Mouse (Mus musculus): ENCODE data around the gene Siglece. TPM values are rescaled to one million over a fixed set of nuclear protein-coding genes. Genes with fewer than 3 reads are reported as not detected.

Gene Siglece
- polyA plus RNA-seq, 1 experiment from 2014 or later: 0.49 TPM

GRCm38 (mm10) chr7:43622927-43623326 is 37.0 kb downstream of the Siglece start:
- no peaks in the 10 kb centered on the region for H3K27me3 ChIP-seq
- no peaks in the 10 kb centered on the region for H3K4me1 ChIP-seq (replicated peaks)
- H3K9ac ChIP-seq: no peak overlapping the region
- H3K4me2 ChIP-seq: no peak overlapping the region
- no peaks in the 10 kb centered on the region for H3K9me3 ChIP-seq
- H3K36me3 ChIP-seq: no peaks in the 10 kb centered on the region
- 84% methylated on average over 7 of the region's 7 CpGs for WGBS
- no peak for ATAC-seq (ENCODE audit: low FRiP score)
- H3K27ac ChIP-seq: no peak overlapping the region
- no peak overlapping the region for H3K4me3 ChIP-seq

- Histone ChIP-seq H3K4me1 (replicated peaks) (no peaks in the 10 kb centered on the region), H3K4me2 (no peak overlapping the region), H3K36me3 (no peaks in the 10 kb centered on the region), H3K27ac (no peak overlapping the region), H3K4me3 (no peak overlapping the region), H3K9ac (no peak overlapping the region), H3K9me3 (no peaks in the 10 kb centered on the region), H3K27me3 (no peaks in the 10 kb centered on the region)
- 86% methylated on average over 14 of the region's 14 CpGs for WGBS
- ATAC-seq (ENCODE audit: low FRiP score): no peak
Measured at GRCm38 (mm10) chr7:43613816-43614551, 46.0 kb downstream of the Siglece start.

- H3K4me2 ChIP-seq: no peak overlapping the region
- no peaks in the 10 kb centered on the region for H3K36me3 ChIP-seq
- no peak for ATAC-seq (ENCODE audit: low FRiP score)
- WGBS: 80% methylated on average over 7 of the region's 7 CpGs
- no peaks in the 10 kb centered on the region for H3K9me3 ChIP-seq
- H3K27me3 ChIP-seq: peaks cover 9% of the 10 kb centered on the region; the same call in 1 of the 2 replicates
- H3K4me1 ChIP-seq (replicated peaks): peaks cover 9% of the 10 kb centered on the region
- H3K27ac ChIP-seq: no peak overlapping the region
- no peak overlapping the region for H3K4me3 ChIP-seq
- H3K9ac ChIP-seq: no peak overlapping the region
Measured at GRCm38 (mm10) chr7:43608316-43608824, 51.6 kb downstream of the Siglece start.

- Histone ChIP-seq H3K9ac (no peak overlapping the region), H3K27ac (no peak overlapping the region), H3K36me3 (no peaks in the 10 kb centered on the region), H3K27me3 (peaks cover 9% of the 10 kb centered on the region; the same call in 1 of the 2 replicates), H3K9me3 (no peaks in the 10 kb centered on the region), H3K4me3 (peak overlapping the region; percentile 46), H3K4me2 (peak overlapping the region; percentile 78), H3K4me1 (replicated peaks) (peaks cover 9% of the 10 kb centered on the region)
- WGBS: 43% methylated on average over 5 of the region's 5 CpGs
- peak; percentile 21; the same call in 1 of the 2 replicates for ATAC-seq (ENCODE audit: low FRiP score)
Measured at GRCm38 (mm10) chr7:43607743-43608287, 52.1 kb downstream of the Siglece start.

- H3K27me3 ChIP-seq: peaks cover 9% of the 10 kb centered on the region; the same call in 1 of the 2 replicates
Measured at GRCm38 (mm10) chr7:43606896-43607742, 52.8 kb downstream of the Siglece start, which contains the start of gene Zfp819. Gene Zfp819, plus strand, starts transcription at chr7:43607169.

GRCm38 (mm10) chr7:43601884-43602283 is 58.1 kb downstream of the Siglece start:
- no peaks in the 10 kb centered on the region for H3K27me3 ChIP-seq
- no peak overlapping the region for H3K4me2 ChIP-seq
- ATAC-seq (ENCODE audit: low FRiP score): no peak
- H3K9me3 ChIP-seq: no peaks in the 10 kb centered on the region
- H3K4me1 ChIP-seq (replicated peaks): peaks cover 4% of the 10 kb centered on the region; the same call in 1 of the 2 replicates
- H3K4me3 ChIP-seq: no peak overlapping the region
- H3K36me3 ChIP-seq: no peaks in the 10 kb centered on the region
- H3K9ac ChIP-seq: no peak overlapping the region
- H3K27ac ChIP-seq: no peak overlapping the region
- 33% methylated on average over 5 of the region's 5 CpGs for WGBS

More at GRCm38 (mm10) chr7:43606896-43607742, 52.8 kb downstream of the Siglece start, which contains the start of gene Zfp819:
- Histone ChIP-seq H3K4me3 (peak within 1 kb of the TSS; percentile 46), H3K4me1 (replicated peaks) (peaks cover 12% of the 10 kb centered on the region), H3K27ac (no peak within 1 kb of the TSS), H3K4me2 (peak within 1 kb of the TSS; percentile 78), H3K36me3 (no peaks in the 10 kb centered on the region), H3K9ac (peak within 1 kb of the TSS; percentile 62; the same call in 1 of the 2 replicates), H3K9me3 (no peaks in the 10 kb centered on the region)
- WGBS: 17% methylated on average over 41 of the region's 41 CpGs
- ATAC-seq (ENCODE audit: low FRiP score): peak; percentile 90

Other genes starting within 250 kb of the Siglece start
- gene Lim2, start 232.5 kb downstream of the Siglece start, polyA plus RNA-seq (2015; fragmentation: Nextera tagmentation; extraction: Ambion mirVana): not detected in 2 replicates
- gene Nkg7, start 223.1 kb downstream of the Siglece start, polyA plus RNA-seq (2015; fragmentation: Nextera tagmentation; extraction: Ambion mirVana): 0.26 TPM in 1 of 2 replicates, not detected in the other
- gene Cldnd2, start 219.4 kb downstream of the Siglece start, polyA plus RNA-seq (2015; fragmentation: Nextera tagmentation; extraction: Ambion mirVana): not detected in 2 replicates
- gene Etfb, start 216.1 kb downstream of the Siglece start, polyA plus RNA-seq (2015; fragmentation: Nextera tagmentation; extraction: Ambion mirVana): 149 and 154 TPM in 2 replicates
- 0.39 TPM in 2 replicates for gene Gm45233, start 216.0 kb downstream of the Siglece start, polyA plus RNA-seq (2015; fragmentation: Nextera tagmentation; extraction: Ambion mirVana)
- 9.6 and 10.8 TPM in 2 replicates for gene Vsig10l, start 197.0 kb downstream of the Siglece start, polyA plus RNA-seq (2015; fragmentation: Nextera tagmentation; extraction: Ambion mirVana)
- gene Iglon5, start 170.1 kb downstream of the Siglece start, polyA plus RNA-seq (2015; fragmentation: Nextera tagmentation; extraction: Ambion mirVana): 7.3 and 7.8 TPM in 2 replicates
- not detected in 2 replicates for gene 4931406B18Rik, start 154.2 kb downstream of the Siglece start, polyA plus RNA-seq (2015; fragmentation: Nextera tagmentation; extraction: Ambion mirVana)
- gene Cd33, start 115.7 kb downstream of the Siglece start, polyA plus RNA-seq (2015; fragmentation: Nextera tagmentation; extraction: Ambion mirVana): 0.71 and 0.91 TPM in 2 replicates
- 8.5 and 10.0 TPM in 2 replicates for gene Zfp658, start 97.9 kb downstream of the Siglece start, polyA plus RNA-seq (2015; fragmentation: Nextera tagmentation; extraction: Ambion mirVana)
- 15.1 and 15.5 TPM in 2 replicates for gene Zfp719, start 80.6 kb downstream of the Siglece start, polyA plus RNA-seq (2015; fragmentation: Nextera tagmentation; extraction: Ambion mirVana)
- 0.43 and 0.56 TPM in 2 replicates for gene Zfp819, start 53.0 kb downstream of the Siglece start, polyA plus RNA-seq (2015; fragmentation: Nextera tagmentation; extraction: Ambion mirVana)
- not detected in 2 replicates for gene Ceacam18, start 25.5 kb downstream of the Siglece start, polyA plus RNA-seq (2015; fragmentation: Nextera tagmentation; extraction: Ambion mirVana)
- 20.4 and 21.8 TPM in 2 replicates for gene Ctu1, start 11.9 kb upstream of the Siglece start, polyA plus RNA-seq (2015; fragmentation: Nextera tagmentation; extraction: Ambion mirVana)
- not detected in 2 replicates for gene Klk14, start 30.3 kb upstream of the Siglece start, polyA plus RNA-seq (2015; fragmentation: Nextera tagmentation; extraction: Ambion mirVana)
- gene Klk13, start 52.4 kb upstream of the Siglece start, polyA plus RNA-seq (2015; fragmentation: Nextera tagmentation; extraction: Ambion mirVana): 0.09 and 0.10 TPM in 2 replicates
- not detected in 2 replicates for gene Klk12, start 108.7 kb upstream of the Siglece start, polyA plus RNA-seq (2015; fragmentation: Nextera tagmentation; extraction: Ambion mirVana)
- not detected in 2 replicates for gene Klk11, start 114.4 kb upstream of the Siglece start, polyA plus RNA-seq (2015; fragmentation: Nextera tagmentation; extraction: Ambion mirVana)
- 0.18 TPM in 1 of 2 replicates, not detected in the other for gene Klk10, start 120.9 kb upstream of the Siglece start, polyA plus RNA-seq (2015; fragmentation: Nextera tagmentation; extraction: Ambion mirVana)
- 0.18 TPM in 1 of 2 replicates, not detected in the other for gene Klk9, start 131.7 kb upstream of the Siglece start, polyA plus RNA-seq (2015; fragmentation: Nextera tagmentation; extraction: Ambion mirVana)
- gene Klk8, start 137.4 kb upstream of the Siglece start, polyA plus RNA-seq (2015; fragmentation: Nextera tagmentation; extraction: Ambion mirVana): 4.4 and 7.8 TPM in 2 replicates
- gene Klk7, start 151.1 kb upstream of the Siglece start, polyA plus RNA-seq (2015; fragmentation: Nextera tagmentation; extraction: Ambion mirVana): not detected in 2 replicates
- not detected in 2 replicates for gene Klk6, start 164.3 kb upstream of the Siglece start, polyA plus RNA-seq (2015; fragmentation: Nextera tagmentation; extraction: Ambion mirVana)
- gene Klk5, start 181.8 kb upstream of the Siglece start, polyA plus RNA-seq (2015; fragmentation: Nextera tagmentation; extraction: Ambion mirVana): not detected in 2 replicates
- gene Klk4, start 221.0 kb upstream of the Siglece start, polyA plus RNA-seq (2015; fragmentation: Nextera tagmentation; extraction: Ambion mirVana): 0.98 and 1.5 TPM in 2 replicates